Mouse (Mus musculus) midbrain, postnatal 0 days (tissue): ENCODE measurements around the gene Rnd2. TPM values are rescaled to one million over a fixed set of nuclear protein-coding genes. Genes with fewer than 3 reads are reported as not detected.
"Not testable (repeated sequence)": the region's sequence is repeated elsewhere in the genome, so short reads cannot be mapped to it uniquely, and the experiment has no call there.

Experiments used
- ATAC-seq: fragments of 200-750 bp; cut with Nextera tagmentation; 2 replicates; pipeline ENCODE4 v1.8.0; 2017; ENCODE audit warnings: moderate number of reproducible peaks, mild to moderate bottlenecking, moderate TSS enrichment, moderate library complexity; ENCODE audit not compliant: low FRiP score
- DNase-seq: peaks from one replicate; pipeline ENCODE4 v3.0.0-alpha.2; 2015; ENCODE audit warnings: low spot score
- H3K27ac ChIP-seq: fragments of 300-500 bp; sonication (generic); 2 replicates; pipeline ENCODE4 v1.5.1; 2014; ENCODE audit warnings: low read depth, mild to moderate bottlenecking, low read length, mixed read lengths
- H3K27me3 ChIP-seq: fragments of 300-500 bp; sonication (generic); 2 replicates; pipeline ENCODE4 v1.6.1; 2014; ENCODE audit warnings: low read length, control low read depth, mixed read lengths; ENCODE audit not compliant: insufficient read depth
- H3K36me3 ChIP-seq: fragments of 300-500 bp; sonication (generic); 2 replicates; pipeline ENCODE4 v1.6.1; 2014; ENCODE audit warnings: low read length, control low read depth, mixed read lengths; ENCODE audit not compliant: insufficient read depth
- H3K4me1 ChIP-seq: fragments of 300-500 bp; sonication (generic); 2 replicates; pipeline ENCODE4 v1.6.1; 2014; ENCODE audit warnings: mild to moderate bottlenecking, control low read depth, antibody characterized with exemption, low read length, mixed read lengths; ENCODE audit not compliant: insufficient read depth
- H3K4me2 ChIP-seq: fragments of 300-500 bp; sonication (generic); 2 replicates; pipeline ENCODE4 v1.6.1; 2014; ENCODE audit warnings: low read depth, mild to moderate bottlenecking, low read length, mixed read lengths; ENCODE audit not compliant: poor library complexity, severe bottlenecking
- H3K4me3 ChIP-seq: fragments of 300-500 bp; sonication (generic); 2 replicates; pipeline ENCODE4 v1.5.1; 2014; ENCODE audit warnings: low read depth, mild to moderate bottlenecking, low read length, moderate library complexity
- H3K9ac ChIP-seq: fragments of 300-500 bp; sonication (generic); replicated peaks from 2 replicates; pipeline ENCODE4 v1.6.1; 2014; ENCODE audit warnings: mild to moderate bottlenecking, low read length, moderate library complexity, mixed read lengths; ENCODE audit not compliant: poor library complexity, severe bottlenecking
- H3K9me3 ChIP-seq: fragments of 300-500 bp; sonication (generic); 2 replicates; pipeline ENCODE4 v1.6.1; 2016; ENCODE audit warnings: low read length, control low read depth
- CTCF ChIP-seq: IDR thresholded peaks from 2 replicates; pipeline ENCODE4 v1.5.1; 2016; ENCODE audit warnings: antibody characterized with exemption, mild to moderate bottlenecking
- WGBS: fragments of 180-500 bp; shearing (Covaris S2); extraction: QIAGEN DNeasy Blood & Tissue Kit; methylation state at CpG from one replicate; pipeline ENCODE4 v1.1.7; 2014; 5-methylcytosine and 5-hydroxymethylcytosine counted together
- polyA plus RNA-seq: library from polyadenylated mRNA; unstranded; fragments of >200 nt; fragmentation: Nextera tagmentation; extraction: Ambion mirVana; gene quantifications from 2 replicates; pipeline ENCODE4 v1.2.1, GENCODE M21; 2015
- total RNA-seq: library from RNA; depleted of rRNA; stranded (reverse); fragments of >200 nt; gene quantifications from 2 replicates; pipeline ENCODE4 v1.2.3, GENCODE M21; 2014

The Rnd2 gene
- total and polyA plus RNA-seq, 2 experiments from 2014 or later, result 90.5 to 104 TPM

DNA sequence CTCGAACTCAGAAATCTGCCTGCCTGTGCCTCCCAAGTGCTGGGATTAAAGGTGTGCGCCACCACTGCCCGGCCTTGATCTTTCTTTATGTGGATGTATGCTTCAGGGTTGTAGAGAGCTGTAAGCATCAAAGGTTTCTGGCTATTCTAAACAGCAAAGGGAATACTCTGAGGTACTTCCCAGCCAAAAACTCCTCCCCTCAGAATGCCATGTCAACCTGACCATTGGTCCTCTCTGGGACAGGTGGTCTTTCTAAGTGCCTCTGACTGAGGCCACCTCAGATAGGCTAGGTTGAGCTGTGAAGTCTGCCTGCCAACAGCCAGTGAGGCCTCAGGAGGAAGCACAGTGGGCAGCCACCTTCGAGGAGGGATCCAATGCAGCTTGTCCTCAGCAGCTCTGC is 15.9 kb upstream of the Rnd2 start:
- Histone ChIP-seq H3K27me3 (no peaks in the 10 kb centered on the region), H3K9ac (no peak overlapping the region), H3K36me3 (peaks cover 13% of the 10 kb centered on the region), H3K4me2 (no peak overlapping the region), H3K4me3 (no peak overlapping the region), H3K9me3 (no peaks in the 10 kb centered on the region), H3K4me1 (no peaks in the 10 kb centered on the region), H3K27ac (no peak overlapping the region)
- ATAC-seq (no peak), DNase-seq (no peak)
- 83% methylated on average over 4 of the region's 4 CpGs for WGBS
- TF ChIP-seq CTCF, result no peak

DNA sequence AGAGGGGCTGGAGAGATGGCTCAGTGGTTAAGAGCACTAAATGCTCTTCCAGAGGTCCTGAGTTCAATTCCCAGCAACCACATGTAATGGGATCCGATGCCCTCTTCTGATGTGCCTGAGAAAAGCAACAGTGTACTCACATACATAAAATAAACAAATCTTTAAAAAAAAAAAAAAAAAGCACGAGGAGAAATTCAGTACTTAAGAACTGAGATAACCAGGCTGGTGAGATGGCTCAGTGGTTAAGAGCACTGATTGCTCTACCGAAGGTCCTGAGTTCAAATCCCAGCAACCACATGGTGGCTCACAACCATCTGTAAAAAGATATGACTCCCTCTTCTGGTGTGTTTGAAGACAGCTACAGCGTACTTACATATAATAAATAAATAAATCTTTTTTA is 15.2 kb upstream of the Rnd2 start:
- H3K36me3 ChIP-seq, H3K27me3 ChIP-seq, H3K4me3 ChIP-seq, H3K27ac ChIP-seq, ATAC-seq, H3K4me1 ChIP-seq, H3K9ac ChIP-seq, DNase-seq, H3K4me2 ChIP-seq, H3K9me3 ChIP-seq: not testable (repeated sequence)
- 90% methylated on average over 4 of the region's 4 CpGs for WGBS

DNA sequence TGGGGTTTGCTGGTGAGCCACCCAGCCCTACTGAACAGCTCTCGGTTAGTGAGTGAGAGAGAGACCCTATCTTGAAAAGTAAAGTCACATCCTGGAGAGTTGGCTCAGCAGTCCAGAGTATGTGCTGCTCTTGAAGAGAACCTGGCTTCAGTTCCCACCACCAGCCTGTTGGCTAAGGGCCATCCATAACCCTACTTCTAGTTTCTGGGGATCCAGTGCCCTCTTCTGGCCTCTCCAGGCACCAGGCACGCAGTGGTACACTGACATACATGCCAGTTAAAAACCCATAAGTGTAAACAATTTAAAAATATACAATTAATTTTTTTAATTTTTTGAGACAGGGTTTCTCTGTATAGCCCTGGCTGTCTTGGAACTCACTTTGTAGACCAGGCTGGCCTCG is 14.4 kb upstream of the Rnd2 start:
- 77% methylated on average over 3 of the region's 3 CpGs for WGBS
- DNase-seq (no peak), ATAC-seq (no peak)
- no peak overlapping the region for H3K4me3 ChIP-seq
- H3K27me3 ChIP-seq, result no peaks in the 10 kb centered on the region
- H3K27ac ChIP-seq, result no peak overlapping the region
- H3K4me1 ChIP-seq, result no peaks in the 10 kb centered on the region
- H3K9ac ChIP-seq, result no peak overlapping the region
- peaks cover 4% of the 10 kb centered on the region; the same call in 1 of the 2 replicates for H3K36me3 ChIP-seq
- H3K9me3 ChIP-seq, result no peaks in the 10 kb centered on the region
- peak; percentile 6; the same call in 1 of the 2 replicates for TF ChIP-seq CTCF
- no peak overlapping the region for H3K4me2 ChIP-seq

DNA sequence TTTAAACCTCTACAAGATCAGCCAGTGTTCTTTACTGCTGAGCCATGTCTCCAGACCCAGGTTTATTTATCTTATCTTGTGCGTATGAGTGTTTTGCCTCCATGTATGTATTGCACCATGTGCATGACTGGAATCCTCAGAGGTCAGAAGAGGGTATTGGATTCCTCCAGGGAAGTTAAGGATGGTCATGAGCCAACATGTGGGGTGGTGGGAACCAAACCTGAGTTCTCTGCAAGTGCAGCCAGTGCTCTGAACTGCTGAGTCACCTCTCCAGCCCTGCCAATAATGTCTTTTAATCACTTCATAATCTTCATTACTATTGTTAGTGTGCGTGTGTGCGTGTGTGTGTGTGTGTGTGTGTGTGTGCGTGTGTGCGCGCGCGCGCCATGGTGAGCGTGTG is 13.3 kb upstream of the Rnd2 start:
- WGBS, result 94% methylated on average over 10 of the region's 10 CpGs
- ATAC-seq, result no peak
- Histone ChIP-seq H3K4me1 (no peaks in the 10 kb centered on the region), H3K9ac (no peak overlapping the region), H3K36me3 (no peaks in the 10 kb centered on the region), H3K4me2 (no peak overlapping the region), H3K27ac (no peak overlapping the region), H3K27me3 (no peaks in the 10 kb centered on the region), H3K9me3 (no peaks in the 10 kb centered on the region), H3K4me3 (no peak overlapping the region)
- DNase-seq, result no peak
- no peak for TF ChIP-seq CTCF

DNA sequence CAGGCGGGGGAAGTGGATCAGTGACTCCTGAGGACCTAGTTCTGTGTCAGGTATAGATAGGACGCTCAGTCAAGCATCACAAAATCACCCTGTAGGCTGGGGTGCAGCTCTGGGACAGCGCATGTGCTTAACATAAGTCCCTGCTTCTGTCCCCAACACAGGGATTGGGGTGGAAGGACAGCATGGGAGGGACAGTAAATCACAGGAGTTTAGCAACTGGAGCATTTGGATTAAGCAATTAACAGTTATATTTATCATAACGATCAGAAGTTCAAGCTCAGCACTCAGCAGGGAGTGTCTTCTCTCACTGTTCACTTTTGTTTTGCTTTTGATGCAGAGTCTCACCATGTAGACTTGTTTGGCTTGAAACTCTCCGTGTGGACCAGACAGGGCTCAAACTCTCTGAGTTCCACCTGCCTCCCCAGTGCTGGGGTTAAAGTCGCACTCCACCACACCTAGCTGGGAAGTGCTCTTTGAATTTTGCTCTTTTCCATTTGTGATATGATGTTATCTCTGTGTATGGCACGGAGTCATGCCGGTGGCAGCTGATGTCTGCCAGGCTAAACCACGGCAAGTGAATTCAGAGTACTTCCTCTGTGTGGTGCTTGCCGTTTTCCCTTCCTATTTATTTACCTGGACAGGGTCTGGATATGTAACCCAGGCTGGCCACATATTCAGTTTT is 12.6 kb upstream of the Rnd2 start:
- no peak for TF ChIP-seq CTCF
- no peak overlapping the region for H3K4me2 ChIP-seq
- H3K27me3 ChIP-seq, result no peaks in the 10 kb centered on the region
- ATAC-seq, result no peak
- H3K9ac ChIP-seq, result no peak overlapping the region
- no peak for DNase-seq
- H3K9me3 ChIP-seq, result no peaks in the 10 kb centered on the region
- WGBS, result 71% methylated on average over 10 of the region's 10 CpGs
- no peak overlapping the region for H3K27ac ChIP-seq
- no peak overlapping the region for H3K4me3 ChIP-seq
- no peaks in the 10 kb centered on the region; the same call in 1 of the 2 replicates for H3K36me3 ChIP-seq
- H3K4me1 ChIP-seq, result no peaks in the 10 kb centered on the region

DNA sequence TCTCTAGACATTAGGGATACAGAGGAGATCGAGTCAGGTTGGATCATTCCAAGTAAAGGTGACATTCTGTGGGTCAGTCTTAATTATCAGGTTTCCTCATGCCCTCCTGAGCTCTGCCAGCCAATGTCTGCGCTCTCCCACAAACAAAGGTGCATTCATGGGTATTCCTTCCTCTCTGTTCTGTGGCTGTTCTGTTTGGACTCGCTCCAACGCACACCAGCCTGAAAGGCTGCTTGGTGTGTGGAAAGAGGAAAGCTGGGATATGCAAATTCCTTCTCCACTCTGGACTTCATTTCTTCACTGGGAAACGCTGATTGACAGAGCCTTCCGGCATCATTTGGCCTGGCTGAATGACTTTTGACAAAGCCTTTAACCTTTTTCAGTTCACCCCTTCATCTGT is 10.1 kb upstream of the Rnd2 start:
- no peak for TF ChIP-seq CTCF
- H3K9ac ChIP-seq, result no peak overlapping the region
- H3K27ac ChIP-seq, result no peak overlapping the region
- WGBS, result 30% methylated on average over 6 of the region's 6 CpGs
- no peak overlapping the region for H3K4me2 ChIP-seq
- no peaks in the 10 kb centered on the region for H3K4me1 ChIP-seq
- no peaks in the 10 kb centered on the region for H3K9me3 ChIP-seq
- ATAC-seq (no peak), DNase-seq (peak; percentile 61)
- H3K4me3 ChIP-seq, result no peak overlapping the region
- H3K27me3 ChIP-seq, result no peaks in the 10 kb centered on the region
- H3K36me3 ChIP-seq, result peaks cover 21% of the 10 kb centered on the region
